Mouse (Mus musculus) NIH3T3 (cell line): ENCODE measurements around the gene Cd300e.

Experiments
- DNase-seq: peaks from one replicate; pipeline ENCODE4 v3.0.0-alpha.2; 2012; ENCODE audit warnings: low read depth

Gene Cd300e

GRCm38 (mm10) chr11:115062077-115062476 lies at the start of gene Cd300e:
Cd300e (minus strand) TSS chr11:115062177.
- DNase-seq = no peak

DNA sequence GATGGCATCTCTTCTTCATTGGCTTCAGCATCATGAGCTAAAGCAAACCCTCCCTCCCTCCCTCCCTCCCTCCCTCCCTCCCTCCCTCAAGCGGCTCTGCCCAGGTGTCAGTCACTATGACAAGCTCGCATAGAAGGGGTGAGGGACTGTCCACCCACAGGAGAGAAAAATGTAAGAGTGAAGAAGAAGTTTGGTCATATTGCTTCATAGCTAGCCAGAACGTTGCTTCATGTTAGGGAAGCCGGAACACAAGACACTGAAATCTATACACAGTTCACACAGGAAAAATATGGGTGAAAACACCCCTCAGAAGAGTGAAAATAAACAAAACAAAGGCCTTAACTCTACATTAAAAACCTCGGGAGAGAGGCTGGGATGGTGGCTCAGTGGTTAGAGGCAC lies 48.3 kb upstream of the Cd300e start:
- DNase-seq = no peak

- DNase-seq = no peak
Measured at GRCm38 (mm10) chr11:115108176-115108575, 46.2 kb upstream of the Cd300e start.

DNA sequence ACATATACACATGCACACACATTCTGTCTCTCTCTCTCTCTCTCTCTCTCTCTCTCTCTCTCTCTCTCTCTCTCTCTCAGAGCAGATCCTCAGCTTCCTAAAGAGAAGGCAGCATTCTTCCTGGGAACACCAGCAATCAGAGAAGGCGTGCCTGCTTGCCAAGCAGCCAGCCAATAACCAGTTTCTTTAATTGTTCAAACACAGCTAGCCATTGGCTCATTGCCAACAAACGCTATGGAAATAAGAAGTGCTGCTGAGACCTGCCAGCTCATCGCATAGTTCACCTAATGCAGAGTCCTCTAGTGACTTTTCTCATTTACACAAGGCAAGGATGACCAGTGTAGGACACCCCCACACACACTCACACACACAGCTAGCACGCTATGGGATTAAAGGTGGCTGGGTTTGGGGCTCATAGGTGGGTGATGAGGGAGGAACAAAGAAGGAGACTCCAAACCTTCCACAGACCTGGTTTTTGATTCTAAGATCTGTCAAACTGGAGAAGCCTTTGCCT lies 45.5 kb upstream of the Cd300e start:
- no peak for DNase-seq

GRCm38 (mm10) chr11:115106638-115107037 lies 44.7 kb upstream of the Cd300e start:
- no peak for DNase-seq

DNA sequence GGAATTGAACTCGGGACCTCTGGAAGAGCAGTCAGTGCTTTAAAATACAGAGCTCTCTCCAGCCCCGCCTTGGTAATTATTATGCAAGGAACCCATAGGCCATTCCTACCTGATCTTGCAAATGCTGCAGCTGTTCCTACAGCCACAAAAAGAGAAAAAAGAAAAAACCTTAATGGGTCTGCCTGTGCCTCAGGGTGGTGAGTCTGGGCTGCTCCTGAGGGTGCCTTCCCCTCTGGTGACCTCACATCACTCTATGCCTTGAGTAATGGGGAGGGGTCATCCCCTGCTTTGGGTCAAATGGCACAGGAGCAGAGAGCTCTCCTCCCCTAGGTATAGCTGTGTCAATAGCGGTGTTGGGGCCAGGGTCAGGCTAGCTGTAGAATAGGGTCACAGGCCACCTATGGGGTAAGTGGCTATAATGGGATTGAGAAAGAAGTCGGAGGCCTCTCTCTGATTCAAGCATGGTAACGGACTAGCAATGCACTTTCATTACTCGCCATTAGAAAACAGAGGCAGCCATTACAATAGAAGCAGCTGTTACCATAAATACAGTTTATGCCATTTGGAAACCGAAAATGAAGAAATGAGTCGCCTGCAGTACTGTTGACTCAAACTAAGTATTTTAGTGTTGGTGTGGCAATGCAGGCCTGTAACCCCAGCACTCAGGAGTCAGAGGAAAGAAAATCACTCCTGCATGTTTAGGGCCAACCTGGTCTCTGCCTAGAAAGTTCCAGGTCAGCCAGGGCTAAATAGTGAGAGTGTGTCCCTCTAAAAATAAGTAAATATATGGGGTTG lies 43.0 kb upstream of the Cd300e start:
- DNase-seq = no peak

DNA sequence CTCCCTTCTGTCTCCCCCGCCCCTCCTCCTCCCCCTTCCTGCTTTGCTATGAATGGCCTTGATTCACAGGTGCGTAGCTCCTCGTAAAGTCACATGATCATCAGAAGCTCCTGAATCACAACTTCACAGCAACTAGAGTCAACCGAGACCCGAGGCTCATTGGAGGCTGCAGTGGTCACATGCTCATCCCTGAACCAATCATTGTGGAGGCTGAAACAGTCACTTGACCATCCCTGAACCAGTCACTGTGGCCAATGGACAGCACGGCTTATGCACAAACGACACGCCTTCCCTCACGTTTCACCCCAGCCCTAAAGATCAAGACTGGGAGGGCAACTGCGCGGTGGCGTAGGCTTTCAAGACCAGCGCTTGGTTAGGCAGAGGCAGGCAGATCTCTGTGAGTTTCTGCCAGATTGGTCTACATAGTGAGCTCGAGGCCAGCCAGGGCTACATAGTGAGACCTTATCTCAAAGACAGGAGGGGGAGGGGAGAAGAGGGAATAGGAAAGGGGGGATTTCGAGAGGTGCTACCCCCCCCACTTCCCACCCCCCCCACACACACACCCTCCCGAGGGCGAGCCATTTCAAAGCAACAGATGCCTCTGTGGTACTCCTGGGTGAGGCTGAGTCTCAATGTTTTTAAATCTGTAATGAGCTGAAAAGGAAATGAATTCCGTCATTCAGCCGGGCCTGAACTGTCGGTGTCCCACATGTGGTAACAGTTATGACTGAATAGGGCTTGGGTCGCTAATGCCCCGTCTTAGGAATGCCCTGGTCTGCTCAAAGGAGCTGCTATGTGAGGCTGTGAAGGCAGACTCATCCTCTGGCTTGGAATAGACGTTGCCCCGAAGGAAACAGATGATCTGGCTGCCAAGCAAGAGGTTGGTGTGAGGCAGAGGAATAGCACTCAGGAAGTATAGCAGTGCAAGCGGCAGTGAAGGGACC lies 41.8 kb upstream of the Cd300e start:
- DNase-seq = no peak

GRCm38 (mm10) chr11:115102116-115102515 lies 40.1 kb upstream of the Cd300e start:
- no peak for DNase-seq

DNA sequence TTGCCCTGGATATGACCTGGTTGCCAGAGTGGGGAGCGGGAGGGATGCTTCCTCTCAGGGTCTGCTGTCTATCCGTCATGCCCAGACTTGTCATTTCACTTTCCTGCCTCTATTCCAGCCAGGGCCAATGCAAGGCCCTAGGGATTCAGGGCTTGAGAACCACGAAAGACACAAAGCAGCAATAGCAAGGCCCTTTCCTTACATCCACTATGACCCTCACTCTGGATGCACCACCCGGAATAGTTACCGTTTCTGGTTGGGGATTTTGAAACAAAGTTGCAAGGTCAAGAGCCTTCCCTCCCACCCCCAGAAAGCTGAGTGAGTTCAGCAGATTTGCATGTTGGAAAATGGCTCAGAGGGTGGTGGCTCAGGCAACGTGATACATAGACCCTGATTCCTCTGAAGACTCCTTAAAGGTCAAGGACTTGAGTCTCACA lies 39.7 kb upstream of the Cd300e start:
- no peak for DNase-seq

- DNase-seq = peak; percentile 65
Measured at GRCm38 (mm10) chr11:115100741-115101140, 38.8 kb upstream of the Cd300e start.

GRCm38 (mm10) chr11:115100032-115100621 lies 38.1 kb upstream of the Cd300e start:
- DNase-seq = no peak

- no peak for DNase-seq
Measured at GRCm38 (mm10) chr11:115099241-115099840, 37.4 kb upstream of the Cd300e start.

- no peak for DNase-seq
Measured at GRCm38 (mm10) chr11:115098203-115098932, 36.4 kb upstream of the Cd300e start.

DNA sequence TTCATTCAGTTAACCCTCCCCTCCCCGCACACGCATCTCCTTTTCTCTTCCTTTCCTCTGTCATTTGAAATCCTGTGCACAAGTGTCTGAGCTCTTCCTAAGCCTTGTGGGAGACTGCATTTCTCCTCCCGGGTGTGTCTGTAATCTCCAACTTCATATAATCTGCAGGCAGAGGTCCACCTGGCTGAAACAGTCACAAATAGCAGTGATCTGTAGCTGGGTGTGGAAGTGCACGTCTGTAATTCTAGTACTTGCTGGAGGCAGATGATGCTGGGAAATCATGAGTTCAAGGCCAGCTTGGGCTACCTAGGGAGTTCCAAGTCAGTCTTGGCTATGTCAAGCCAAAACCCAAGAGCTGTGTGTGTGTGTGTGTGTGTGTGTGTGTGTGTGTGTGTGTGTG lies 30.2 kb upstream of the Cd300e start:
- DNase-seq = no peak

DNA sequence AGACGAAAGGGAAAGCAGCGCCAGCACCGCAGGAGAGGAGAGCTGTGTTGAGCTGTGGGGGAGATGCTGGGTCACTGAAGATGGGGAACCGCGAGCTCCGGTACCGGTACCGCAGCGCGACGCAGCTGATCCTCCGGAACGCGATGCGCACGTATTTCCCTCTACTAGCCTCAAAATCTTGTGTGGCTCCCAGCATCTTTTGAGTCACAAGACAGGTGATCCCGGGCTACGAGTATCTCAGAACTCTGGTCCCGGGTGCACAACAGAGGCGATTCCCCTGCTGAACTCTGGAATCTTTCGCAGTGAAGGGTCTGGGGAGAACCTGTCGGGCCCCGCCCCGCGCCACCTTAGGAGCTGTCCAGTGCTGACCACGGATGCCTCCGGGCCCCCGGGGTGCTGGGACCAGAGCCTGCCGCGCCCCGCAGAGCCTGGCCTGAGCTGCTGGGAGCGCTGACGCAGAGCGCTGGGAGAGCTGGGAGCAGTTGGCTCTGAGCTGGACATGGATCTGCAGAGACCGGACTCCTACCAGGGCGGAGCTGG lies 29.5 kb upstream of the Cd300e start, which contains the start of gene Rab37:
Rab37 (plus strand) TSS at position 70 of the 540 bp plus-strand sequence.
- no peak for DNase-seq

DNA sequence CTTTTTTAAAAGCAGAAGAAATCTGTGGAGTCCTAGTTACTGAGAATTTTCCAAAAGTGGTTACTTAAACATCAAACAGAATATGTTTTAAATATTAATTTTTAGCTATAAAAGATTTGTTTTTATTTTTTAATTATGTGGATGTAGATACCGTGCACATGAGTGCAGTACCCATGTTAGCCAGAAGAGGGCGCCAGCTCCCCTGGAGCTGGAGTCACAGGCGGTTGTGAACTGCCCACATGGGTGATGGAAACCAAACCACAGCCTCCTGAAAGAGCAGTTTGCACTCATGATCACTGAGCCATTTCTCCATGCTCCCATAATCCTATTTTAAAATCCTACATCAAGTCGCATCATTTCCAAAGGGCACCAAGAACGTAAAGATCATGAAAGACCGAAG lies 27.9 kb upstream of the Cd300e start:
- DNase-seq = peak; percentile 15

GRCm38 (mm10) chr11:115086213-115086612 lies 24.2 kb upstream of the Cd300e start:
- no peak for DNase-seq

- DNase-seq = no peak
Measured at GRCm38 (mm10) chr11:115085064-115085463, 23.1 kb upstream of the Cd300e start.

DNA sequence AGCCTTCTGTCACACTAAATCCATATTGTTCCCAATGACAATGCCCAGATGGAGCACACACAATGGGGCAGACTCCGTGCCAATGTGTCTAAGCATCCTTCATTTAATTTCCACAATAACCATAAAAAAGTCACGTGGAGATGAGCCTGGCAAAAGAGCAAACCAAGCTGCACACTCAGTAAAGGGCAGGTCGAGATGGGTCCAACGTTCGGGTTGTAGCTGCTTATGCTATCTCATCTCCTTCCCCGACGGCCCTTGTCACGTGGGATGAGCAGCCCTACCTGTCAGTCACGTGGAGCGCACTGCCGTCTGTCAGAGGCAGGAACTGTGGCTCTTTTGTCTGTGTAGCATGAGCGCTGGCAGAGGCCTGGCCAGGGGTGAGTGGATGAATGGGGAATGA lies 22.6 kb upstream of the Cd300e start:
- DNase-seq = no peak

DNA sequence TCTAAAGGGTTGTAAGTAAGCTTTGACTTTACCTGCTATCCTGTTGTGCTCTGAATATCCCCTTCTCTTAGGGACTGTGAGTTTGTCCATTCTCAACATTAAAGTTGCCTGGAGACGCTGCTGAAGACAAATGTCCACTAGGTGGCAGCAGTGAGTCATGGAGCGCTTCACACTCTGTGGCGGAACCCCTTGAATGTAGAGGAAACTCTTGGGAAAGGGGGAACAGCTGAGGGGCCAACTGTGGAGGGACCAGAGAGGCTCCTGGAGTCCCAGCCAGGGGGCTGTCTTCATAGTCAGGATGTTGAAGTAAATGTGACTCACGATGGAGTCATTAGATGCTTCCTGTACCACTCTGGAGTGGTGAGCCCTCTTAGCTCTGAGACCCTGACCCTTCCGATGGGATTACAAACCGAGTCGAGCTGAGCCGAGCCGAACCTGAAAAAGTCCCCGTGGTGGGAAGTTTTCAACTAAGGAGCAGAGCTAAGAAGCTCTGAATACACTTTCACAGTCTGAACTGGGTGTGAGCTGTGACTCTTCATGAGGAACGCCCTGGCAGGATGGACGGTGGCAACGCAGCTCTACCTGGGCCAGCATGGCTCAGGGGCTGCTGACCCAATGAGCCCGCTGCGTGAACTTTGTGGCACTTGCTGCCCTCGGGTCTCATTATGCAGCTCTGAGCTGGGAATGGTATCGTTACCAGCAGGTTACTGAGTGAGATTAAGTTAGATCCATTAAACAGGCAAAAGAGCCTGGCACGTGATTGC lies 21.6 kb upstream of the Cd300e start:
- DNase-seq = peak; percentile 89
